Mouse (Mus musculus) heart, embryonic 12.5 days (tissue): ENCODE data around the gene Eftud2. TPM values are rescaled to one million over a fixed set of nuclear protein-coding genes. Genes with fewer than 3 reads are reported as not detected.

ENCODE experiments used
- ATAC-seq: fragments of 200-750 bp; cut with Nextera tagmentation; 2 replicates; pipeline ENCODE4 v1.8.0; 2017; ENCODE audit warnings: moderate TSS enrichment, moderate library complexity; ENCODE audit not compliant: insufficient number of reproducible peaks, low FRiP score
- H3K27ac ChIP-seq: fragments of 300-500 bp; sonication (generic); 2 replicates; pipeline ENCODE4 v1.5.1; 2016; ENCODE audit warnings: mild to moderate bottlenecking, moderate library complexity; ENCODE audit not compliant: poor library complexity, severe bottlenecking
- H3K27me3 ChIP-seq: fragments of 300-500 bp; sonication (generic); replicated peaks from 2 replicates; pipeline ENCODE4 v1.6.1; 2016; ENCODE audit warnings: mild to moderate bottlenecking, moderate library complexity
- H3K36me3 ChIP-seq: fragments of 300-500 bp; sonication (generic); 2 replicates; pipeline ENCODE4 v1.6.1; 2016; ENCODE audit warnings: mild to moderate bottlenecking, moderate library complexity
- H3K4me1 ChIP-seq: fragments of 300-500 bp; sonication (generic); replicated peaks from 2 replicates; pipeline ENCODE4 v1.6.1; 2016; ENCODE audit warnings: mild to moderate bottlenecking
- H3K4me2 ChIP-seq: fragments of 300-500 bp; sonication (generic); 2 replicates; pipeline ENCODE4 v1.6.1; 2016; ENCODE audit warnings: mild to moderate bottlenecking, moderate library complexity
- H3K4me3 ChIP-seq: fragments of 300-500 bp; sonication (generic); 2 replicates; pipeline ENCODE4 v1.5.1; 2016; ENCODE audit warnings: mild to moderate bottlenecking
- H3K9ac ChIP-seq: fragments of 300-500 bp; sonication (generic); 2 replicates; pipeline ENCODE4 v1.6.1; 2016; ENCODE audit warnings: mild to moderate bottlenecking, moderate library complexity
- H3K9me3 ChIP-seq: fragments of 300-500 bp; sonication (generic); replicated peaks from 2 replicates; pipeline ENCODE4 v1.6.1; 2016; ENCODE audit warnings: mild to moderate bottlenecking, moderate library complexity
- WGBS: fragments of 180-500 bp; shearing (Covaris S2); methylation state at CpG from one replicate; pipeline ENCODE4 v1.1.7; 2016; 5-methylcytosine and 5-hydroxymethylcytosine counted together
- polyA plus RNA-seq: library from polyadenylated mRNA; unstranded; fragments of >200 nt; fragmentation: Nextera tagmentation; extraction: Ambion mirVana; gene quantifications from 2 replicates; pipeline ENCODE4 v1.2.1, GENCODE M21; 2016

Gene Eftud2
- polyA plus RNA-seq = 145 and 146 TPM in 2 replicates

- peak within 1 kb of the TSS; percentile 89 for H3K4me3 ChIP-seq
- ATAC-seq = peak; percentile 92
- H3K27me3 ChIP-seq = peaks cover 14% of the 10 kb centered on the region
- WGBS = under 1% methylated on average over 62 of the region's 62 CpGs
- H3K9me3 ChIP-seq = no peaks in the 10 kb centered on the region
- peaks cover 34% of the 10 kb centered on the region for H3K4me1 ChIP-seq
- peak within 1 kb of the TSS; percentile 87 for H3K9ac ChIP-seq
- peaks cover 19% of the 10 kb centered on the region for H3K36me3 ChIP-seq
- peak within 1 kb of the TSS; percentile 56 for H3K27ac ChIP-seq
- peak within 1 kb of the TSS; percentile 87 for H3K4me2 ChIP-seq
Observed at GRCm38 (mm10) chr11:102880585-102881313, at the start of gene Eftud2, which contains the start of gene Ccdc103. Gene Eftud2 (minus strand): TSS chr11:102880985. Gene Ccdc103 (plus strand): TSS chr11:102881204.

- peak; percentile 65 for ATAC-seq
- H3K4me2 ChIP-seq = peak overlapping the region; percentile 79
- H3K4me1 ChIP-seq = peaks cover 19% of the 10 kb centered on the region
- H3K36me3 ChIP-seq = peaks cover 8% of the 10 kb centered on the region
- peak overlapping the region; percentile 81 for H3K9ac ChIP-seq
- H3K27ac ChIP-seq = peak overlapping the region; percentile 67
- H3K9me3 ChIP-seq = no peaks in the 10 kb centered on the region
- peak overlapping the region; percentile 82 for H3K4me3 ChIP-seq
- no peaks in the 10 kb centered on the region; the same call in 1 of the 2 replicates for H3K27me3 ChIP-seq
- WGBS = 2% methylated on average over 10 of the region's 10 CpGs
Observed at GRCm38 (mm10) chr11:102925351-102925717, 44.5 kb upstream of the Eftud2 start.

GRCm38 (mm10) chr11:102924557-102925350, 44.0 kb upstream of the Eftud2 start, which contains the start of gene Kif18b:
Gene Kif18b (minus strand): TSS chr11:102925124.
- Histone ChIP-seq H3K4me1 (peaks cover 19% of the 10 kb centered on the region), H3K27me3 (no peaks in the 10 kb centered on the region; the same call in 1 of the 2 replicates), H3K9ac (peak within 1 kb of the TSS; percentile 81), H3K36me3 (peaks cover 8% of the 10 kb centered on the region), H3K4me3 (peak within 1 kb of the TSS; percentile 82), H3K4me2 (peak within 1 kb of the TSS; percentile 79), H3K9me3 (no peaks in the 10 kb centered on the region), H3K27ac (peak within 1 kb of the TSS; percentile 72)
- under 1% methylated on average over 62 of the region's 62 CpGs for WGBS
- ATAC-seq = peak; percentile 94

GRCm38 (mm10) chr11:102921491-102921890, 40.7 kb upstream of the Eftud2 start:
- no peaks in the 10 kb centered on the region for H3K9me3 ChIP-seq
- no peak overlapping the region for H3K9ac ChIP-seq
- H3K36me3 ChIP-seq = peaks cover 8% of the 10 kb centered on the region
- WGBS = 83% methylated on average over 6 of the region's 6 CpGs
- no peak overlapping the region for H3K4me2 ChIP-seq
- no peak for ATAC-seq
- H3K27me3 ChIP-seq = no peaks in the 10 kb centered on the region
- no peak overlapping the region for H3K4me3 ChIP-seq
- no peak overlapping the region for H3K27ac ChIP-seq
- peaks cover 19% of the 10 kb centered on the region for H3K4me1 ChIP-seq

- ATAC-seq = no peak
- WGBS = 94% methylated on average over 4 of the region's 4 CpGs
- peaks cover 15% of the 10 kb centered on the region for H3K4me1 ChIP-seq
Observed at GRCm38 (mm10) chr11:102918077-102918476, 37.3 kb upstream of the Eftud2 start.

GRCm38 (mm10) chr11:102915380-102915779, 34.6 kb upstream of the Eftud2 start:
- no peak overlapping the region for H3K4me3 ChIP-seq
- WGBS = 89% methylated on average over 9 of the region's 9 CpGs
- H3K27ac ChIP-seq = no peak overlapping the region
- no peaks in the 10 kb centered on the region for H3K4me1 ChIP-seq
- no peak for ATAC-seq
- no peak overlapping the region for H3K9ac ChIP-seq
- peaks cover 57% of the 10 kb centered on the region for H3K36me3 ChIP-seq
- no peaks in the 10 kb centered on the region for H3K27me3 ChIP-seq
- H3K9me3 ChIP-seq = no peaks in the 10 kb centered on the region
- no peak overlapping the region for H3K4me2 ChIP-seq

More at GRCm38 (mm10) chr11:102918077-102918476, 37.3 kb upstream of the Eftud2 start:
- Histone ChIP-seq H3K27me3 (no peaks in the 10 kb centered on the region), H3K4me3 (no peak overlapping the region), H3K36me3 (peaks cover 41% of the 10 kb centered on the region), H3K4me2 (no peak overlapping the region), H3K9me3 (no peaks in the 10 kb centered on the region), H3K27ac (no peak overlapping the region), H3K9ac (no peak overlapping the region)

GRCm38 (mm10) chr11:102911376-102911775, 30.6 kb upstream of the Eftud2 start:
- Histone ChIP-seq H3K27me3 (no peaks in the 10 kb centered on the region), H3K4me1 (no peaks in the 10 kb centered on the region), H3K4me2 (no peak overlapping the region), H3K4me3 (no peak overlapping the region), H3K36me3 (peaks cover 97% of the 10 kb centered on the region), H3K27ac (no peak overlapping the region), H3K9me3 (no peaks in the 10 kb centered on the region), H3K9ac (no peak overlapping the region)
- no peak for ATAC-seq
- 70% methylated on average over 7 of the region's 7 CpGs for WGBS

GRCm38 (mm10) chr11:102903654-102904053, 22.9 kb upstream of the Eftud2 start:
- no peak overlapping the region for H3K4me2 ChIP-seq
- H3K27me3 ChIP-seq = 0 out of 2 replicates have a peak, but pooled peaks cover 12% of the 10 kb centered on the region
- H3K9me3 ChIP-seq = no peaks in the 10 kb centered on the region
- ATAC-seq = no peak
- peaks cover 31% of the 10 kb centered on the region for H3K36me3 ChIP-seq
- H3K4me1 ChIP-seq = no peaks in the 10 kb centered on the region
- H3K9ac ChIP-seq = no peak overlapping the region
- H3K27ac ChIP-seq = no peak overlapping the region
- WGBS = 71% methylated on average over 7 of the region's 7 CpGs
- no peak overlapping the region for H3K4me3 ChIP-seq

GRCm38 (mm10) chr11:102902107-102902506, 21.3 kb upstream of the Eftud2 start:
- ATAC-seq = no peak
- no peaks in the 10 kb centered on the region for H3K4me1 ChIP-seq
- H3K4me2 ChIP-seq = no peak overlapping the region
- H3K9me3 ChIP-seq = no peaks in the 10 kb centered on the region
- no peak overlapping the region for H3K9ac ChIP-seq
- H3K4me3 ChIP-seq = no peak overlapping the region
- peaks cover 16% of the 10 kb centered on the region for H3K27me3 ChIP-seq
- WGBS = 77% methylated on average over 5 of the region's 5 CpGs
- peaks cover 16% of the 10 kb centered on the region for H3K36me3 ChIP-seq
- H3K27ac ChIP-seq = no peak overlapping the region

GRCm38 (mm10) chr11:102901199-102901598, 20.4 kb upstream of the Eftud2 start:
- Histone ChIP-seq H3K4me1 (no peaks in the 10 kb centered on the region), H3K9ac (no peak overlapping the region), H3K4me3 (no peak overlapping the region), H3K9me3 (no peaks in the 10 kb centered on the region), H3K36me3 (peaks cover 7% of the 10 kb centered on the region), H3K27me3 (peaks cover 25% of the 10 kb centered on the region), H3K4me2 (0 out of 2 replicates have a peak overlapping the region, but pooled peaks have one; percentile 1), H3K27ac (no peak overlapping the region)
- ATAC-seq = no peak
- WGBS = 53% methylated on average over 4 of the region's 4 CpGs

- H3K27ac ChIP-seq = no peak within 1 kb of the TSS
- no peak within 1 kb of the TSS for H3K4me3 ChIP-seq
- H3K4me2 ChIP-seq = 0 out of 2 replicates have a peak within 1 kb of the TSS, but pooled peaks have one; percentile 1
- no peaks in the 10 kb centered on the region for H3K9me3 ChIP-seq
- peaks cover 29% of the 10 kb centered on the region for H3K27me3 ChIP-seq
- peaks cover 3% of the 10 kb centered on the region; the same call in 1 of the 2 replicates for H3K36me3 ChIP-seq
- no peak within 1 kb of the TSS for H3K9ac ChIP-seq
- no peaks in the 10 kb centered on the region for H3K4me1 ChIP-seq
- 9% methylated on average over 7 of the region's 7 CpGs for WGBS
- ATAC-seq = no peak
Observed at GRCm38 (mm10) chr11:102900763-102901162, 20.0 kb upstream of the Eftud2 start, which contains the start of gene Gfap. Gene Gfap (minus strand): TSS chr11:102900912.
